Comparison of ENCODE assay signal across 23 mouse cellular contexts in genomic region chr1:170499466-170499865, GRCm38 (mm10).
"Had no signal": no experiment of that assay in that cellular context is flagged by ENCODE, and none has a peak within 500 bp of the region (broad histone marks: within the 10 kb centered on the region; RNA-seq: fewer than 3 reads in every experiment).

No protein-coding gene starts in this region.

- H3K9ac ChIP-seq: limb, embryonic 13.5 days; liver, embryonic 12.5 days; liver, embryonic 15.5 days; midbrain, embryonic 15.5 days; neural tube, embryonic 12.5 days; neural tube, embryonic 15.5 days had no signal

- DNase-seq: layer of hippocampus, adult 9-11 months; liver; lung, adult 18-20 months; lung, postnatal 14 days; right cerebral cortex, adult 18-20 months; right cerebral cortex, postnatal 14 days; right cerebral cortex, postnatal 4 days; thymus, adult 2 months; thymus, postnatal 14 days; thymus, postnatal 4 days had no signal

- H3K4me3 ChIP-seq: layer of hippocampus, adult 2 months; limb, embryonic 10.5 days; limb, embryonic 13.5 days; liver, embryonic 12.5 days; liver, embryonic 15.5 days; megakaryocyte, embryonic 14.5 days; midbrain, embryonic 10.5 days; midbrain, embryonic 15.5 days; neural tube, embryonic 12.5 days; neural tube, embryonic 15.5 days had no signal

- H3K27me3 ChIP-seq: limb, embryonic 13.5 days; liver, embryonic 15.5 days; midbrain, embryonic 15.5 days; neural tube, embryonic 12.5 days; neural tube, embryonic 15.5 days had no signal

- ATAC-seq: intestine, postnatal 0 days; liver, embryonic 12.5 days; midbrain, embryonic 15.5 days had no signal

- H3K27ac ChIP-seq: kidney, postnatal 0 days; limb, embryonic 13.5 days; liver, embryonic 12.5 days; liver, embryonic 15.5 days; midbrain, embryonic 10.5 days; midbrain, embryonic 15.5 days; neural tube, embryonic 12.5 days; neural tube, embryonic 15.5 days; stomach, postnatal 0 days had no signal

- H3K36me3 ChIP-seq: limb, embryonic 10.5 days; limb, embryonic 13.5 days; liver, embryonic 12.5 days; liver, embryonic 15.5 days; midbrain, embryonic 10.5 days; midbrain, embryonic 15.5 days; neural tube, embryonic 12.5 days; neural tube, embryonic 15.5 days had no signal

- H3K4me2 ChIP-seq: limb, embryonic 13.5 days; liver, embryonic 12.5 days; liver, embryonic 15.5 days; midbrain, embryonic 15.5 days; neural tube, embryonic 12.5 days; neural tube, embryonic 15.5 days had no signal

- H3K9me3 ChIP-seq: limb, embryonic 10.5 days; limb, embryonic 13.5 days; liver, embryonic 12.5 days; liver, embryonic 15.5 days; megakaryocyte, embryonic 14.5 days; midbrain, embryonic 10.5 days; midbrain, embryonic 15.5 days; neural tube, embryonic 12.5 days; neural tube, embryonic 15.5 days had no signal
